Mouse (Mus musculus) left cerebral cortex, adult 8-10 months (tissue): Measurements from ENCODE around the gene Plpp2. TPM values are rescaled to one million over a fixed set of nuclear protein-coding genes. Genes with fewer than 3 reads are reported as not detected.

Experiments used
- DNase-seq, 2 experiments: peaks; one replicate each; pipeline ENCODE4 v3.0.0; 2022; ENCODE audit warnings: low spot score in 2 of 2
- microRNA-seq, 2 experiments: library from miRNA; unstranded; fragments of <30 nt; microRNA quantifications; one replicate each; pipeline ENCODE4 v1.2.0; 2022
- total RNA-seq, 4 experiments: library from RNA; stranded (reverse); gene quantifications; 2 replicates each; pipeline ENCODE4 v1.2.4; 2022

Plpp2 gene
- total RNA-seq, 4 experiments from 2014 or later = 4.8 to 6.3 (median 6.1) TPM

DNA sequence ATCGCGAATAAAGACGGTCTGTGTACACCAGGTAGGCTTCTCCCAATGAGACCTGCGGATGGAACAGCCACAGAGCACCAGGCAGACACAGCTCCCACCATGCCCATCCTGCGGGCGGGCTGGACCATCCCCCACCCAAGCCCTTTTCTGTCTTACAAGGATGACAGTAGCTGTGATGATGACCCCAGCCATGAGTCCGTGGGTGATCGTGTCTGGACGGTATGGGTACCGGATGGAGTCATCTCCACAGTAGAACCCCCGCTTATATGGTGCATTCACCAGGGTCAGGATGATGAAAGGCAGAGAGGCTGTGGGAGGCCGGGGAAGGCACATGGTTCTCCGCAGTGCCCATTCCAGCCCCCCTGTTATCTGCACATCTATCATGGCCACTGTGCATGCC, 2.9 kb downstream of the Plpp2 start:
- no peak for DNase-seq

DNA sequence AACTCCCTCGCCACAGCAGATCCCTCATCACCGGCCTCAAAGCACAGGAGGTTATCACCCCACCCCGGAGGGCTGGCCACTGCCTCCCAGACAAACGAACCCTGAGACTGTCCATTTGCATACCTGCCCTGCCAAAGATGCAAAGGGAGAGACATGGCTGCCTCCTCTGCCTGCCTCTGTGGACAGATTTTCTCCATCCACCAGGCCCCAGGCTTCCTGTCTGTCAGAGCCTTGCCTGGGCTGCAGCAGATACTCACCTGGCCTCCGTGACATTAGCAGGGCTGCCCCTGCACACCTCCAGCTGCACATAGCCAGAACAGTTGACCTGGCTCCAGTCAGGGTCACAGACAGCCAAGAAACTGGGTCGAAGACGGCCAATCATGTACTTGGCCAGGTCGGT, 3.4 kb downstream of the Plpp2 start:
- no peak for DNase-seq

DNA sequence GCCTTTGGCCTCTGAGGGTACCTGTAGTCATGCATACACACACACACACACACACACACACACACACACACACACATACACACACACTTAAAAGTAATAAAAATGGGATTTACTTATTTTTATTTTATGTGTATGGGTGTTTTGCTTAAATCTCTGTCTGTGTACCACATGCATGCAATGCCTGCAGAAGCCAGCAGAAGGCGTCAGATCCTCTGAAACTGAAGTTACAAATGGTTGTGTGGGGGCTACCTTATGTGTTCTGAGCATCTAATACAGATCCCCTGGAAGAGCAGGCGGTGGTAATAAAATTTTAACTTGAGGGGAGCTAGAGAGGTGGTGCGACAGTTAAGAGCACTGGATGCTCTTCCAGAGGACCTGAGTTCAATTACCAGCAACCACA, 5.5 kb downstream of the Plpp2 start:
- DNase-seq = no peak

DNA sequence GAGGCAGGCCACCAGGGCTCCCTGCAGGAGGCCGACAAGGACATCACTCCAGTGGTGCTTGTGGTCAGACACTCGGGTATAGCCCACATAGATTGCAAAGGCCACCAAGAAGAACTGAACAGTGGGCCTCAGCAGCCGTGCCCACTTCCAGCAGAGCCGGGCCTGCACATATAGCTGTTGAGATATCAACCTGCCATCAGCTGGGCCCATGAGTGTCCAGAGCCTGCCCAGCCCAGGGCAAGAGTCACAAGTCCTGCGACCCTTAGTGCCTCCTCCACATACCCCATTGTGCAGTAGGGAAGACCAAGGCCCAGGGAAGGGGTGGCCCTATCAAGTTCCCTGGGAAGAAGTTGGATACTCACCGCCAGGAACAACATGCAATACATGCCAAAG, 6.1 kb downstream of the Plpp2 start:
- DNase-seq = no peak

DNA sequence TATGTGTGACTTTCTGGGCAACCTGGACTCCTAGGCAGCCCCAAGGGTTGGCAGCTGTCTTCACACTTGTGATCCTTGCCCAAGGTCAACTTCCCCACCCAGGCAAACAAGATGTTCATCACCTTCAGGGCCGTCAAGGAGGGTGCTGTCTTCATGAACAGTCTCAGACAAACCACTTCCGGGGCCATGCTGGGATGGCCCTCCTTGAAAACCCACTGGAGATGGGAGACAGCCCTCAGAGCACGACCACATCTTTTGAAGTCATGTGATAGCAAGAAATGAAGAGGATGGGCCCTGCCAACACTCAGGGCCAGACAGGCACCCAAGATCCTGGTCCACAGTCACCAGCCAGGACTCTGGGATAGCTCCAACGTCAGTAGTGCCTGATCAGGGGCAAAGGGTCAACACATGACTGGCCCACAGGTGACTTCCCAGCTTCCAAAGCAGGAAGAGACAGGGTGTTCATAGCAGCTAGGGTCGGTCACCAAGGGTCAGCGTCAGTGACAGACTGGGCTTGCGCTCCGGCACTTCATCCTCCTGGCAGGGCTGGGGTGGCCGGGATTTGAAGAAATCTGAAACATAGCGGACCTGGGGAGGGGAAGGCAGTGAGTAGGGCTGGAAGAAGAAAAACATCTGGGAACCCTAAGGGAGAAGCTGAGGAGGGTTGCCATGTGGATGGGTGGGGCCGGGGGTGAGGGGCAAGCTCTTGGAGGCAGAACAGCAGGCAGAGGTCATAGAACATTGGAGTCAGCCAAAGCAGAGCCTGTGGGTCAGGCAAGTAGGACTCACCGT, 6.7 kb downstream of the Plpp2 start:
- no peak for DNase-seq

DNA sequence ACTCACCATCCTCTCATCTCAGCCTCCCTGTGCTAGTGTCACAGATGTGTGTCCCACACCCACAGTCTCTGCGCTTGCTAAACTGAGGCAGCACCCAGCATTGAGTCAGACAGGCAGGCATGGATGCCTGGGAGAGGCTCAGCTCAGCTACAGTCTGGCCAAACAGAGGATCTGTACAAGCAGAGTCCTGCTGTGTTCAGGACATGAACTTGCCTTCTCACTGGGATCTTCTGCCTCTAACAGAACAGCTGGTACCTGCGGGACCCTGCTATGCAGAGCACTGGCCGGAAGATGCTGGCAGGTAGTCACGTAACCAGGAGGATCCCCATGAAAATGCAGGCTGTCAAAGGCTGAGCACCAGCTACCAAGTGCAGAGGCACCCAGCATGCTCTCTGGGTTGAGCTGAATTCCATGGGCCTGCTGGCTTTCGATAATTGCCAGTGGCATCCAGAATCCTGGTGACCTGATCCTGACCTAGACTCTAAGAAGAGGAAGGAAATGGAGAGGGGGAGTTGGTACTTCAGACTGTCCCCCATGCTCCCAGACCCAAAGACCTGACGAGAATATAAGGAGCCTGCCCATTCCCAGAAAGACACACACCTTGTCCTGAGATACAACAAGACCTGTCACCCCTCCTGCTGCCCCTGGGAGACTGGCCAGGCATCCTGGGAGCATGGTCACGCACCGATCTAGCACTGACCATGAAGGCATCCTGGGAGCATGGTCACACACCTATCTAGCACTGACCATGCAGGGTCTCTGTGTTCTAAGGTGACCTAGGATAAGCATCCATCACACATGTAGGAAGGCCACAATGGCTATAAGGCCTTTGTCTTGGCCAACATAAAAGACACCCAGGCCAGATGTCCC, 7.9 kb downstream of the Plpp2 start:
- DNase-seq = no peak

DNA sequence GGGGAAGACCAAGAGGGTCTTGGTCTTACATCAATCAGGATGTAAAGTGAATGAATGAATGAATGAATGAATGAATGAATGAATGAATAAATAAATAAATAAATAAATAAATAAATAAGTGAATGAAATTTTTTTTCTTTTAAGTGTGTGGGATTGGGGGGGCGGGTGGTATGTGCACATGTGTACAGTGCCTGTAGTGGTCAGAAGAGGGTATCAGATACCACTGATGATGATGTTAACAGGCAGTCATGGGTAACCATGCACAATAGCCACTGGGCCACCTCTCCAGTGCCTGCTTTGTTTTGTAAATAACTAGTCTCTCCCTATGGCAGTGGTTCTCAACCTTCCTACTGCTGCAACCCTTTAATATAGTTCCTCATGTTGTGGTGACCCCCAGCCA, 9.2 kb downstream of the Plpp2 start:
- no peak for DNase-seq

DNA sequence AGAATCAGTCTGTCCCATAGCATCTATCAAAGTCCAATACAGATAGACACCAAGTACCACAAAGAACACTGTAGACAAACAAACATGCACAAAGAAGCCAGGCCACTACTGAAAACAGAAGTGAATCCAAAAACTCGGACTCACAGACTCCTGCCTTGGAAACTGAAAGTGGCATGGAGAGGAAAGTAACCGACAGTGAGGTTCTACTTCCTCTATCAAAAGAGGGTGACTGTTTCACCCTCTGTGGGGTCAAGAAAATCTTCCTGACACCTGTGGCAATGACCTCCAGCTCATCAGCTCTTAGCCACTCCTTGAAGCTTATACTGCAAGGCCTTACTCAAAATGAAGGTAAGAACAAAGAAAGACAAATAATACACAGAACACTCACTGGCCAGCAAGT, 26.9 kb downstream of the Plpp2 start:
- no peak for DNase-seq

DNA sequence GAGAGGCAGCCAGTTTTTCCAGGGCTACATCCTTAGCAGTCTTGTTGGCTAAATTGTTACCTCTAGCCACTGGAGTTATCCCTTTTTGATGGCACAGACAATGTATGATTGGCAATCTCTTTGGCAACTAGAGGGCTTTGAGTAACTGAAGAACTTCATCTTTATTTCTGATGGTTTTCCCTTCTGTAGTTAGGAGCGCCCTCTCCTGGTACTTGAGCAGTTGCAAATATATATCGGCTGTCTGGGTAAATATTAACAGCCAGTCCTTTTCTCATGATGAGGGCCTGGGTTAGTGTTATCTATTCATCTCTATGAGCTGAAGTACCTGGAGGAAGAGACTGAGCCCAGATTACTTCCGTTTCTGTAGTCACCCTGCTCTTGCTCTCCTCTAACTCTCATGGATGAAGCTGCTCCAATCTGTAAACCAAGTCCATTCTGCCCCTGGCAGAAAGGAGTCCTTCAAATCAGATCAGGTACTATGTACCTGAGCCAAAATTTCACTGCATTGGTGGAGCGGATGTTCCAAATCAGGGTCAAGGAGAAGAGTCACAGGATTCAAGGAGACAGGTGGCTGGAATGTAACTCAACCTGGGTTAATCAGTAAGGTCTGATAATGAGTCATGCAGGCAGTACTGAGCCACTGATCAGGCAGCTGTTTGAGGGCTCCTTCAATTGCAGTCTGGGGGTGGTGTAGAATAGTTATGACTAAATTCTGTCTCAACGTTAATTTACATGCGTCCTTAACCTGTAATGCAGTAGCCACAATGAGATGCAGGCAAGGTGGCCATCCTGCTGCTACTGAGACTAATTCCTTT, 30.6 kb downstream of the Plpp2 start:
- no peak for DNase-seq

DNA sequence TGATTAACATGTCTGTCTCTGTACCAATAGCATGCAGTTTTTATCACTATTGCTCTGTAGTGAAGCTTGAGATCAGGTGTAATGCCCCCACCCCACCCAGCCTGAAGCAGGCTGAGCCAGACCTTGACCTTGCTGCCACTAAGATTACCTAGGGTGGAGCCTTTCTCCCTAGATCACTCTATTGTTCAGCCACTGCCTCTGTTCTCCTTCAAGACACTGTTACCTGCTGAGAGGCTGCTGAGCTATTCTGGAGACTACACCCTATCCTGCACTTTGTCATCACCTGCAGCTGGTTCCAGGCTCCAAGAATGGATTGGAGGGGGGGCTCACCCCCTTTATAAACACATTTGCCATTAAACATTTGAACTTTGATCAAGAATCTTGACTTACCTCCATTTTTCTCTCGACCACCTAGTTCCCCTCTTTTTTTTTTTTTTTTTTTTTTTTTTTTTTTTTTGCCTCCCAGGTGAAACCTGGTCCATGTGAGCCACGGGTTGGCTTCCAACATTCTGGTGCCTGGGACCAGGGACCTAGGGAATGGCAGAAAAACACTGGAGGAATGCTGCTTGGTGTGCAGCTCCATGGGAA, 36.8 kb downstream of the Plpp2 start:
- no peak for DNase-seq

DNA sequence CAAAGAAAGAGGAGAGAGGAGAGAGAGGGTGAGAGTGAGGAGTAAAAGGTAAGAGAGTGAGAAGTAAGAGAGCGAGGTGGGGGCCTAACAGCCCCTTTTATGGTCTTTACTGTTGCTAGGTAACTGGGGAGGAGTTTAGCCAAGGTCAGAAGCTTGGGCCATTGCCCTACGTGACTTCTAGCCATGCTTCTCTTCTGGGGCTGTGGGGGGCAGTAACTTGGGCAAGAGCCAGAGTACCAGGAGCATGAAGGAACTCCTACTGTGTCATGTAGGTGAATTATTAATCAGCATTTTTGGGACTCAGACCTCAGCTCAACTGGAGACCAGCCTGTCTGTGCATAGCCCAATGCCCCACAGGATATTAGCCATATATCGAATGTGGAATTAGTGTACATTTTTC, 37.7 kb downstream of the Plpp2 start:
- DNase-seq = no peak

Small RNAs within 50 kb of the gene (microRNA-seq; reads per million reads assigned to microRNA genes)
- 0.66 to 6.1 reads per million in 2 experiments for gene Mir6909

Other genes with a start within 250 kb of the Plpp2 start
- gene Vmn2r82, start 177.3 kb downstream of the Plpp2 start, total RNA-seq = not detected
- not detected for gene Vmn2r83, start 65.1 kb downstream of the Plpp2 start, total RNA-seq
- 10 to 100 TPM; 43.1 to 48.8 (median 47.9) TPM for gene Mier2, start 21.4 kb upstream of the Plpp2 start, total RNA-seq
- gene Theg, start 53.5 kb upstream of the Plpp2 start, total RNA-seq = 1 to 10 TPM in 1 of 4 experiments, under 1 TPM in 3; 0.33 to 1.3 (median 0.90) TPM
- gene C2cd4c, start 80.2 kb upstream of the Plpp2 start, total RNA-seq = 10 to 100 TPM; 16.1 to 18.6 (median 17.1) TPM
- gene Shc2, start 104.1 kb upstream of the Plpp2 start, total RNA-seq = 10 to 100 TPM; 40.2 to 48.4 (median 43.4) TPM
- gene Odf3l2, start 111.9 kb upstream of the Plpp2 start, total RNA-seq = under 1 TPM; 0.42 to 0.70 (median 0.47) TPM
- under 1 TPM in 1 of 4 experiments, not detected in 3; 0.35 TPM for gene Madcam1, start 130.8 kb upstream of the Plpp2 start, total RNA-seq
- 10 to 100 TPM; 65.1 to 74.5 (median 69.8) TPM for gene Tpgs1, start 135.6 kb upstream of the Plpp2 start, total RNA-seq
- 10 to 100 TPM; 65.7 to 72.5 (median 70.4) TPM for gene Cdc34, start 148.4 kb upstream of the Plpp2 start, total RNA-seq
- 1 to 10 TPM; 2.2 to 3.6 (median 3.2) TPM for gene Gzmm, start 155.2 kb upstream of the Plpp2 start, total RNA-seq
- 100 to 1,000 TPM; 545 to 609 (median 570) TPM for gene Bsg, start 170.7 kb upstream of the Plpp2 start, total RNA-seq
- gene Hcn2, start 182.8 kb upstream of the Plpp2 start, total RNA-seq = 100 to 1,000 TPM; 162 to 182 (median 166) TPM
- 10 to 100 TPM; 47.9 to 56.7 (median 51.6) TPM for gene Polrmt, start 212.8 kb upstream of the Plpp2 start, total RNA-seq
- 1 to 10 TPM; 4.7 to 5.9 (median 5.8) TPM for gene Fgf22, start 221.3 kb upstream of the Plpp2 start, total RNA-seq
- 10 to 100 TPM; 76.8 to 92.1 (median 86.8) TPM for gene Rnf126, start 233.2 kb upstream of the Plpp2 start, total RNA-seq
- gene Fstl3, start 243.5 kb upstream of the Plpp2 start, total RNA-seq = 1 to 10 TPM; 2.5 to 3.6 (median 2.7) TPM